Mouse (Mus musculus): ENCODE results near the gene Foxo4. TPM values are rescaled to one million over a fixed set of nuclear protein-coding genes. Genes with fewer than 3 reads are reported as not detected.

Gene Foxo4
- total RNA-seq, 4 experiments from 2014 or later: 131 to 157 (median 141) TPM

- no peak for DNase-seq (ENCODE audit: low spot score in 2 of 2)
These were observed 35.8 kb downstream of the Foxo4 start for GRCm38 (mm10) chrX:101290111-101290510.

- DNase-seq (ENCODE audit: low spot score in 2 of 2): no peak
These were observed 44.7 kb downstream of the Foxo4 start, which contains the start of gene Nlgn3 for GRCm38 (mm10) chrX:101299055-101299454. Gene Nlgn3 (plus strand): TSS chrX:101299168.

- DNase-seq (ENCODE audit: low spot score in 2 of 2): no peak
These were observed 45.4 kb downstream of the Foxo4 start for GRCm38 (mm10) chrX:101299473-101300426.

GRCm38 (mm10) chrX:101300427-101301030 lies 46.2 kb downstream of the Foxo4 start:
- DNase-seq (ENCODE audit: low spot score in 2 of 2): no peak

GRCm38 (mm10) chrX:101301654-101302053 lies 47.3 kb downstream of the Foxo4 start:
- DNase-seq (ENCODE audit: low spot score in 2 of 2): no peak

- DNase-seq (ENCODE audit: low spot score in 2 of 2): no peak
These were observed 50.3 kb downstream of the Foxo4 start for GRCm38 (mm10) chrX:101304646-101305045.

- DNase-seq (ENCODE audit: low spot score in 2 of 2): no peak
These were observed 55.0 kb downstream of the Foxo4 start for GRCm38 (mm10) chrX:101309299-101309698.

Other genes starting within 250 kb of the Foxo4 start
- not detected for gene Tex11, start 194.9 kb upstream of the Foxo4 start, total RNA-seq (2022)
- not detected for gene Slc7a3, start 168.5 kb upstream of the Foxo4 start, total RNA-seq (2022)
- gene Snx12, start 32.0 kb upstream of the Foxo4 start, total RNA-seq (2022): 10 to 100 TPM; 28.5 to 35.0 (median 33.6) TPM
- not detected for gene Gm614, start 9.5 kb downstream of the Foxo4 start, total RNA-seq (2022)
- 1 to 10 TPM in 2 of 4 experiments, under 1 TPM in 2; 0.87 to 1.4 (median 1.0) TPM for gene Il2rg, start 13.7 kb downstream of the Foxo4 start, total RNA-seq (2022)
- not detected for gene Gm20489, start 14.5 kb downstream of the Foxo4 start, total RNA-seq (2022)
- 10 to 100 TPM; 12.0 to 19.1 (median 14.3) TPM for gene Med12, start 19.5 kb downstream of the Foxo4 start, total RNA-seq (2022)
- gene Nlgn3, start 44.6 kb downstream of the Foxo4 start, total RNA-seq (2022): under 1 TPM in 2 of 4 experiments, not detected in 2; 0.03 to 0.18 TPM
- gene Gjb1, start 121.8 kb downstream of the Foxo4 start, total RNA-seq (2022): under 1 TPM in 3 of 4 experiments, not detected in 1; 0.17 to 0.35 (median 0.18) TPM
- 10 to 100 TPM in 2 of 4 experiments, 1 to 10 TPM in 2; 7.7 to 15.5 (median 11.4) TPM for gene Zmym3, start 166.3 kb downstream of the Foxo4 start, total RNA-seq (2022)
- gene Nono, start 174.8 kb downstream of the Foxo4 start, total RNA-seq (2022): 10 to 100 TPM; 30.2 to 40.7 (median 37.7) TPM
- gene Itgb1bp2, start 194.6 kb downstream of the Foxo4 start, total RNA-seq (2022): 100 to 1,000 TPM; 107 to 143 (median 129) TPM